Mouse (Mus musculus): ENCODE measurements at regions not wholly inside any gene's neighbourhood (a gene's known extent, or its start where the extent isn't known, plus 50 kb on each side); places are given as distances from the start of the nearest gene placed in this dataset.

DNA sequence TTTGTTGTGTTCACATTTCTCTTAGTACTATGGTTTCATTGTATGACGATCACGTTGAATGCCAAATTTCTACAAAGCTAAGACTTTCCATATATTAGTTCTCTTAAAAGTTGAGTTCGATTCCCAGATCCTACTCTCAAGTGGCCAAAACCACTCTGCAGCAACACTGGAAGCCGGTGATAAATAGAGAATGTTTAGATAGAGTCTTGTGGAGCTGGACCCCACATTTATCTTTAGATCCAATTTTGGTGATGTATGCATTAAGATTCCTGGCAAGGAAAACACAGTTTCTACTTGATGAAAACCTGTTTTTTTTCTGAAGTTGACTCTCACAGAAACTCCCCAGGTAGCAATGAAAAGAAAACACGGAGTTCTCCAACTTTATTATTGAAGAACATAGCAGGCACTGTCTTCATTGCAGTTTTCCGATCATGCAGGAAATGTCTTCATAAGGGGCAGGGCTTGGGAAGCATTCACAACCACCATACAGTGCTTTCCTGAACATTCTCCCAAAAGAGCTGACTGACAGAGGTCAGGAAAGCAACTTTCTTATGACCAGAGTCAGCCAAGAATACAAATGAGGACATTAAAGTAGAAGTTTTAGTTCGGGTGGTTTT lies 310.7 kb downstream of the Cd109 start:
- no peak for TF ChIP-seq CTCF (IDR thresholded peaks at IDR 0.05)
- TF ChIP-seq POLR2A (IDR thresholded peaks at IDR 0.05; ENCODE audit: insufficient read depth, low read depth, low read length) = no peak
- no peak for TF ChIP-seq EP300 (IDR thresholded peaks at IDR 0.05; ENCODE audit: insufficient read depth, low read depth, low read length)
- no peaks in the 10 kb centered on the region for H3K79me2 ChIP-seq (replicated peaks; ENCODE audit: control insufficient read depth, insufficient read depth, low read length)
- H3K4me1 ChIP-seq (ENCODE audit: control insufficient read depth, insufficient read depth, low read length) = no peaks in the 10 kb centered on the region
- no peak overlapping the region for H3K27ac ChIP-seq
- H3K4me3 ChIP-seq = no peak overlapping the region
- H3K27me3 ChIP-seq (ENCODE audit: control insufficient read depth, insufficient read depth, low read length) = no peaks in the 10 kb centered on the region
- H3K36me3 ChIP-seq (ENCODE audit: control insufficient read depth, insufficient read depth, low read length) = no peaks in the 10 kb centered on the region
- DNase-seq = no peak
- intact Hi-C loops (cut with DNase I) = no loop called here
- 55% methylated on average over 7 of the region's 7 CpGs for WGBS
- no peak overlapping the region for H3K9ac ChIP-seq (ENCODE audit: low read depth, low read length)

GRCm38 (mm10) chr9:78941648-78942047 lies 326.3 kb downstream of the Cd109 start:
- no peaks in the 10 kb centered on the region for H3K36me3 ChIP-seq (ENCODE audit: control insufficient read depth, insufficient read depth, low read length)
- DNase-seq = no peak
- no peaks in the 10 kb centered on the region for H3K79me2 ChIP-seq (replicated peaks; ENCODE audit: control insufficient read depth, insufficient read depth, low read length)
- no peak for TF ChIP-seq POLR2A (IDR thresholded peaks at IDR 0.05; ENCODE audit: insufficient read depth, low read depth, low read length)
- no peak for TF ChIP-seq EP300 (IDR thresholded peaks at IDR 0.05; ENCODE audit: insufficient read depth, low read depth, low read length)
- TF ChIP-seq CTCF (IDR thresholded peaks at IDR 0.05) = no peak
- H3K27ac ChIP-seq = no peak overlapping the region
- intact Hi-C loops (cut with DNase I) = no loop called here
- H3K27me3 ChIP-seq (ENCODE audit: control insufficient read depth, insufficient read depth, low read length) = no peaks in the 10 kb centered on the region
- no peak overlapping the region for H3K4me3 ChIP-seq
- no peaks in the 10 kb centered on the region for H3K4me1 ChIP-seq (ENCODE audit: control insufficient read depth, insufficient read depth, low read length)
- H3K9ac ChIP-seq (ENCODE audit: low read depth, low read length) = no peak overlapping the region

DNA sequence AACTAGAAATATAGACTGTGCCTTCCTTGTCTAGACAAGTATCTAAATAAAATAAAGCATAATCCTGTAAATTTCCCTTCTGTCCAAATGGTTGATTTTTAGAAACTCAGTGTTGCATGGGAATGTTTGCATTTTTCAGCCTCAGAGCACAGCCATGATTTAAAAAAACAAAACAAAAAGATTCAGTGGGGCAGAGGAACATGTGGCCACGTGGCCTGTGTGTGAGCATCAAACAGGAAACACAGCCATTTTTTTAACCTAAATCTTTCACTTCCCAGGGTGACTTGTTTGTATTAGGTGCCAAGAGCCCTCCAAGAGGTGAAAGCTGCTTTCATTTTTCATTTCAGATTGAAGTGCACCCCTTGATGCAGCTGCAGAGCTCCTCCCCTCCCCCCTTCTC lies 349.5 kb downstream of the Cd109 start:
- WGBS = 39% methylated on average over 1 of the region's 1 CpGs

DNA sequence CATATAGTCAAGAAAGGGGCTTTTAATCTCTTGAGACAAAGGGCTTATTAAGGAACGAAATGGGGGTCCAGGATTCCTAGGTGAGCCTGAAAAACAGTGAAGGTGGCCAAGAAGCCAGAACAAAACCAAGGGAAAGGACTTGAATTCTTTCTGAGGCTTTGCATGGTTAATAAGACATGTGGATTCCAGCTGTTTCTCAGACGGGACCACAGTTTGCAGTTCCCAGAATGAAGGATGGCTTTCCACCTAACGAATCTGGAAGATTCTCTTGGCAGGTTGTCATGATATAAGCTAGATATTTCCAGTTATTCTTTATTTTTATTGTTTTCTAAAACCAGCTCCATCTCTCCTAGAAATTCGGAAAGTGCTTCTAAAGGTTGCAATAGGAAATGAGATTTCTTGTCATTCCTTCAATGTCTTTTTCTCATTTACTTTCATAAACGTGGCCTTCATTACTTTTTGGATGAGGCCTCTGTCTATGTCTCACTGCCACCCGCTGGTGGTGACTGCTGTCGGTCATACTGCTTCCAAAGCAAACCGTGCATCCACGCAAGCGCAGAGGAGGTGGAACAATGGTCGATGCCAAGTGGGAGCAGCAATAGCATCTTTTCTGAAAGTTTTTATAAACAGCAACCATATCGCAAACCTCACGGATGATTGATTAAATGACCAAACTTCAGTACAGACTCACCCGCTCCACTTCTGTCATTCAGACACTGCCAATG lies 350.0 kb downstream of the Cd109 start:
- H3K27ac ChIP-seq = no peak overlapping the region
- H3K27me3 ChIP-seq (ENCODE audit: control insufficient read depth, insufficient read depth, low read length) = no peaks in the 10 kb centered on the region
- intact Hi-C loops (cut with DNase I) = no loop called here
- H3K79me2 ChIP-seq (replicated peaks; ENCODE audit: control insufficient read depth, insufficient read depth, low read length) = no peaks in the 10 kb centered on the region
- no peak overlapping the region for H3K9ac ChIP-seq (ENCODE audit: low read depth, low read length)
- 71% methylated on average over 14 of the region's 14 CpGs for WGBS
- H3K4me1 ChIP-seq (ENCODE audit: control insufficient read depth, insufficient read depth, low read length) = no peaks in the 10 kb centered on the region
- DNase-seq = no peak
- H3K36me3 ChIP-seq (ENCODE audit: control insufficient read depth, insufficient read depth, low read length) = no peaks in the 10 kb centered on the region
- TF ChIP-seq POLR2A (IDR thresholded peaks at IDR 0.05; ENCODE audit: insufficient read depth, low read depth, low read length) (no peak), EP300 (IDR thresholded peaks at IDR 0.05; ENCODE audit: insufficient read depth, low read depth, low read length) (no peak), CTCF (IDR thresholded peaks at IDR 0.05) (no peak)
- H3K4me3 ChIP-seq = no peak overlapping the region

More for the DNA sequence above, 349.5 kb downstream of the Cd109 start:
- H3K36me3 ChIP-seq (ENCODE audit: control insufficient read depth, insufficient read depth, low read length) = no peaks in the 10 kb centered on the region
- no peak overlapping the region for H3K9ac ChIP-seq (ENCODE audit: low read depth, low read length)
- intact Hi-C loops (cut with DNase I) = no loop called here
- H3K4me1 ChIP-seq (ENCODE audit: control insufficient read depth, insufficient read depth, low read length) = no peaks in the 10 kb centered on the region
- DNase-seq = no peak
- TF ChIP-seq EP300 (IDR thresholded peaks at IDR 0.05; ENCODE audit: insufficient read depth, low read depth, low read length) (no peak), POLR2A (IDR thresholded peaks at IDR 0.05; ENCODE audit: insufficient read depth, low read depth, low read length) (no peak)
- H3K4me3 ChIP-seq = no peak overlapping the region
- no peaks in the 10 kb centered on the region for H3K27me3 ChIP-seq (ENCODE audit: control insufficient read depth, insufficient read depth, low read length)
- no peak overlapping the region for H3K27ac ChIP-seq
- H3K79me2 ChIP-seq (replicated peaks; ENCODE audit: control insufficient read depth, insufficient read depth, low read length) = no peaks in the 10 kb centered on the region

GRCm38 (mm10) chr9:78971731-78972130 lies 356.4 kb downstream of the Cd109 start:
- Histone ChIP-seq H3K9ac (ENCODE audit: low read depth, low read length) (no peak overlapping the region), H3K79me2 (replicated peaks; ENCODE audit: control insufficient read depth, insufficient read depth, low read length) (no peaks in the 10 kb centered on the region), H3K27me3 (ENCODE audit: control insufficient read depth, insufficient read depth, low read length) (no peaks in the 10 kb centered on the region), H3K27ac (no peak overlapping the region), H3K4me1 (ENCODE audit: control insufficient read depth, insufficient read depth, low read length) (no peaks in the 10 kb centered on the region), H3K4me3 (no peak overlapping the region), H3K36me3 (ENCODE audit: control insufficient read depth, insufficient read depth, low read length) (no peaks in the 10 kb centered on the region)
- intact Hi-C loops (cut with DNase I) = no loop called here
- no peak for TF ChIP-seq EP300 (IDR thresholded peaks at IDR 0.05; ENCODE audit: insufficient read depth, low read depth, low read length)
- TF ChIP-seq CTCF (IDR thresholded peaks at IDR 0.05) = no peak
- no peak for TF ChIP-seq POLR2A (IDR thresholded peaks at IDR 0.05; ENCODE audit: insufficient read depth, low read depth, low read length)
- no peak for DNase-seq
- 73% methylated on average over 3 of the region's 3 CpGs for WGBS

DNA sequence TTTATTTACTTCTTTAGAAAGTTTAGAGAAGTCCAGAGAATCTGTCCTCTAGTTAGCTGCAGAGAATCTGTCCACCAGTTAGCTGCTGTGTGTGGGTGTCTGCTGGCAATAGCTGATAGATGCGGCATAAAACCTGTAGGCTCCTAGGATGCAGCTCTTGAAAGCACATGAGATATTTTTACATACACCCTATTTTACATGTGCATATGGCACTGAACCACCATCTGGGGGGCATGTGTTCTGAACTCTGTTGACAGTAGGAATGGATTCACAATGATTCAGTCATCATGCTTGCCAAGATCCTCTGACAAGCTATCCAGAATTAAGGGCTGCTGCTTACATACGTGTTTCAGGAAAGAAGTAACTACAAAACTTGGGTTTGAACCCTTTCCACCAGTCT lies 368.4 kb downstream of the Cd109 start:
- no peaks in the 10 kb centered on the region for H3K36me3 ChIP-seq (ENCODE audit: control insufficient read depth, insufficient read depth, low read length)
- TF ChIP-seq POLR2A (IDR thresholded peaks at IDR 0.05; ENCODE audit: insufficient read depth, low read depth, low read length) (no peak), EP300 (IDR thresholded peaks at IDR 0.05; ENCODE audit: insufficient read depth, low read depth, low read length) (no peak), CTCF (IDR thresholded peaks at IDR 0.05) (no peak)
- H3K4me3 ChIP-seq = no peak overlapping the region
- DNase-seq = no peak
- intact Hi-C loops (cut with DNase I) = no loop called here
- no peak overlapping the region for H3K9ac ChIP-seq (ENCODE audit: low read depth, low read length)
- WGBS = 81% methylated on average over 2 of the region's 2 CpGs
- no peaks in the 10 kb centered on the region for H3K27me3 ChIP-seq (ENCODE audit: control insufficient read depth, insufficient read depth, low read length)
- H3K27ac ChIP-seq = no peak overlapping the region
- H3K79me2 ChIP-seq (replicated peaks; ENCODE audit: control insufficient read depth, insufficient read depth, low read length) = no peaks in the 10 kb centered on the region
- no peaks in the 10 kb centered on the region for H3K4me1 ChIP-seq (ENCODE audit: control insufficient read depth, insufficient read depth, low read length)

Measured in heart, adult 2 months (tissue).